Mouse (Mus musculus): ENCODE measurements around the gene Fgfr2. TPM values are rescaled to one million over a fixed set of nuclear protein-coding genes. Genes with fewer than 3 reads are reported as not detected.

The Fgfr2 gene
- polyA plus RNA-seq, 1 experiment from 2014 or later, result 86.9 TPM

- 43% methylated on average over 4 of the region's 4 CpGs for WGBS
- DNase-seq (ENCODE audit: low spot score), result no peak
- Histone ChIP-seq H3K4me2 (ENCODE audit: low read depth) (no peak overlapping the region), H3K4me1 (ENCODE audit: control insufficient read depth, insufficient read depth, low read length) (no peaks in the 10 kb centered on the region), H3K27me3 (ENCODE audit: control insufficient read depth, insufficient read depth, low read length) (no peaks in the 10 kb centered on the region), H3K27ac (ENCODE audit: low read depth, low read length) (no peak overlapping the region), H3K9me3 (ENCODE audit: control insufficient read depth, low read length) (no peaks in the 10 kb centered on the region), H3K4me3 (ENCODE audit: low read depth, low read length) (no peak overlapping the region), H3K9ac (ENCODE audit: low read length) (no peak overlapping the region), H3K36me3 (ENCODE audit: control insufficient read depth, insufficient read depth, low read length) (no peaks in the 10 kb centered on the region)
- no peak for ATAC-seq (ENCODE audit: insufficient read depth, low FRiP score, low TSS enrichment)
Observed at GRCm38 (mm10) chr7:132626174-132626573, 497.0 kb downstream of the Fgfr2 start.

- Histone ChIP-seq H3K27me3 (ENCODE audit: control insufficient read depth, insufficient read depth, low read length) (no peaks in the 10 kb centered on the region), H3K36me3 (ENCODE audit: control insufficient read depth, insufficient read depth, low read length) (no peaks in the 10 kb centered on the region), H3K9me3 (ENCODE audit: control insufficient read depth, low read length) (no peaks in the 10 kb centered on the region), H3K9ac (ENCODE audit: low read length) (no peak overlapping the region), H3K27ac (ENCODE audit: low read depth, low read length) (no peak overlapping the region), H3K4me1 (ENCODE audit: control insufficient read depth, insufficient read depth, low read length) (no peaks in the 10 kb centered on the region), H3K4me2 (ENCODE audit: low read depth) (no peak overlapping the region), H3K4me3 (ENCODE audit: low read depth, low read length) (no peak overlapping the region)
- DNase-seq (ENCODE audit: low spot score) (no peak), ATAC-seq (ENCODE audit: insufficient read depth, low FRiP score, low TSS enrichment) (no peak)
- 69% methylated on average over 10 of the region's 10 CpGs for WGBS
Observed at GRCm38 (mm10) chr7:132624161-132624560, 499.0 kb downstream of the Fgfr2 start.

- 92% methylated on average over 15 of the region's 15 CpGs for WGBS
- Histone ChIP-seq H3K4me3 (ENCODE audit: low read depth, low read length) (no peak overlapping the region), H3K9me3 (ENCODE audit: control insufficient read depth, low read length) (no peaks in the 10 kb centered on the region), H3K27ac (ENCODE audit: low read depth, low read length) (no peak overlapping the region), H3K4me2 (ENCODE audit: low read depth) (no peak overlapping the region), H3K27me3 (ENCODE audit: control insufficient read depth, insufficient read depth, low read length) (no peaks in the 10 kb centered on the region), H3K4me1 (ENCODE audit: control insufficient read depth, insufficient read depth, low read length) (peaks cover 14% of the 10 kb centered on the region), H3K36me3 (ENCODE audit: control insufficient read depth, insufficient read depth, low read length) (no peaks in the 10 kb centered on the region), H3K9ac (ENCODE audit: low read length) (no peak overlapping the region)
- DNase-seq (ENCODE audit: low spot score), result no peak
- no peak for ATAC-seq (ENCODE audit: insufficient read depth, low FRiP score, low TSS enrichment)
Observed at GRCm38 (mm10) chr7:132619975-132620918, 502.9 kb downstream of the Fgfr2 start.

DNA sequence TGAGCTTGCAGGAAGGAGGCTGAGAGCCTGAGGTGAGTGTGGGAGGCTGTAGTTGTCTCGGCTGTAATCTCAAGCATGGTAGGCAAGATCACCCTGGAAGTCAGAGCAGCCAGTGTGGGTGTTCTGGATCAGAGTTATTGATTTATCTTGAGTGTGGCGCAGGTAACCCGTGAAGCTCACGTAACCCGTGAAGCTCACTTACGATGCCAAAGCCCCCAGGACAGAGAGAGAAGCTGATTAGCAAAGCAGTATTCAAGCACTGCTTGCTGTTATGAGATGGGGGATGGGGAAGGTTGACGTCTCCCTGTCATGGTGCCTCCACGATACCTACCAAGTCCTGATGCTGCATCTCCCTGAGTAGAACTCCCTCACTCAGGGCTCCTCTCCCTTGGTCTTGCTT, 503.6 kb downstream of the Fgfr2 start:
- no peak for DNase-seq (ENCODE audit: low spot score)
- no peaks in the 10 kb centered on the region for H3K36me3 ChIP-seq (ENCODE audit: control insufficient read depth, insufficient read depth, low read length)
- H3K9ac ChIP-seq (ENCODE audit: low read length), result no peak overlapping the region
- H3K27me3 ChIP-seq (ENCODE audit: control insufficient read depth, insufficient read depth, low read length), result no peaks in the 10 kb centered on the region
- no peaks in the 10 kb centered on the region for H3K9me3 ChIP-seq (ENCODE audit: control insufficient read depth, low read length)
- no peak for ATAC-seq (ENCODE audit: insufficient read depth, low FRiP score, low TSS enrichment)
- peaks cover 16% of the 10 kb centered on the region for H3K4me1 ChIP-seq (ENCODE audit: control insufficient read depth, insufficient read depth, low read length)
- no peak overlapping the region for H3K27ac ChIP-seq (ENCODE audit: low read depth, low read length)
- WGBS, result 91% methylated on average over 8 of the region's 8 CpGs
- no peak overlapping the region for H3K4me2 ChIP-seq (ENCODE audit: low read depth)
- no peak overlapping the region for H3K4me3 ChIP-seq (ENCODE audit: low read depth, low read length)

- Histone ChIP-seq H3K36me3 (ENCODE audit: control insufficient read depth, insufficient read depth, low read length) (no peaks in the 10 kb centered on the region), H3K9ac (ENCODE audit: low read length) (no peak overlapping the region), H3K4me2 (ENCODE audit: low read depth) (no peak overlapping the region), H3K4me1 (ENCODE audit: control insufficient read depth, insufficient read depth, low read length) (peaks cover 16% of the 10 kb centered on the region), H3K27me3 (ENCODE audit: control insufficient read depth, insufficient read depth, low read length) (no peaks in the 10 kb centered on the region), H3K9me3 (ENCODE audit: control insufficient read depth, low read length) (no peaks in the 10 kb centered on the region), H3K4me3 (ENCODE audit: low read depth, low read length) (no peak overlapping the region), H3K27ac (ENCODE audit: low read depth, low read length) (no peak overlapping the region)
- WGBS, result 82% methylated on average over 5 of the region's 5 CpGs
- DNase-seq (ENCODE audit: low spot score) (no peak), ATAC-seq (ENCODE audit: insufficient read depth, low FRiP score, low TSS enrichment) (no peak)
Observed at GRCm38 (mm10) chr7:132617021-132617564, 506.1 kb downstream of the Fgfr2 start.

GRCm38 (mm10) chr7:132616391-132616790, 506.8 kb downstream of the Fgfr2 start:
- H3K4me3 ChIP-seq (ENCODE audit: low read depth, low read length), result no peak overlapping the region
- H3K4me1 ChIP-seq (ENCODE audit: control insufficient read depth, insufficient read depth, low read length), result peaks cover 16% of the 10 kb centered on the region
- no peaks in the 10 kb centered on the region for H3K27me3 ChIP-seq (ENCODE audit: control insufficient read depth, insufficient read depth, low read length)
- H3K9ac ChIP-seq (ENCODE audit: low read length), result no peak overlapping the region
- no peak overlapping the region for H3K27ac ChIP-seq (ENCODE audit: low read depth, low read length)
- ATAC-seq (ENCODE audit: insufficient read depth, low FRiP score, low TSS enrichment) (no peak), DNase-seq (ENCODE audit: low spot score) (peak; percentile 49)
- no peaks in the 10 kb centered on the region for H3K36me3 ChIP-seq (ENCODE audit: control insufficient read depth, insufficient read depth, low read length)
- H3K9me3 ChIP-seq (ENCODE audit: control insufficient read depth, low read length), result no peaks in the 10 kb centered on the region
- WGBS, result 8% methylated on average over 6 of the region's 6 CpGs
- no peak overlapping the region for H3K4me2 ChIP-seq (ENCODE audit: low read depth)

- peaks cover 17% of the 10 kb centered on the region for H3K4me1 ChIP-seq (ENCODE audit: control insufficient read depth, insufficient read depth, low read length)
- WGBS, result 9% methylated on average over 3 of the region's 3 CpGs
- H3K27me3 ChIP-seq (ENCODE audit: control insufficient read depth, insufficient read depth, low read length), result no peaks in the 10 kb centered on the region
- no peaks in the 10 kb centered on the region for H3K9me3 ChIP-seq (ENCODE audit: control insufficient read depth, low read length)
- H3K4me3 ChIP-seq (ENCODE audit: low read depth, low read length), result no peak overlapping the region
- ATAC-seq (ENCODE audit: insufficient read depth, low FRiP score, low TSS enrichment) (no peak), DNase-seq (ENCODE audit: low spot score) (no peak)
- no peak overlapping the region for H3K9ac ChIP-seq (ENCODE audit: low read length)
- H3K36me3 ChIP-seq (ENCODE audit: control insufficient read depth, insufficient read depth, low read length), result no peaks in the 10 kb centered on the region
- no peak overlapping the region for H3K27ac ChIP-seq (ENCODE audit: low read depth, low read length)
- no peak overlapping the region for H3K4me2 ChIP-seq (ENCODE audit: low read depth)
Observed at GRCm38 (mm10) chr7:132615346-132615745, 507.8 kb downstream of the Fgfr2 start.

- 96% methylated on average over 8 of the region's 8 CpGs for WGBS
- H3K9ac ChIP-seq (ENCODE audit: low read length), result no peak overlapping the region
- ATAC-seq (ENCODE audit: insufficient read depth, low FRiP score, low TSS enrichment) (no peak), DNase-seq (ENCODE audit: low spot score) (no peak)
- peaks cover 18% of the 10 kb centered on the region for H3K4me1 ChIP-seq (ENCODE audit: control insufficient read depth, insufficient read depth, low read length)
- no peak overlapping the region for H3K4me2 ChIP-seq (ENCODE audit: low read depth)
- no peaks in the 10 kb centered on the region for H3K9me3 ChIP-seq (ENCODE audit: control insufficient read depth, low read length)
- no peak overlapping the region for H3K27ac ChIP-seq (ENCODE audit: low read depth, low read length)
- H3K27me3 ChIP-seq (ENCODE audit: control insufficient read depth, insufficient read depth, low read length), result no peaks in the 10 kb centered on the region
- no peak overlapping the region for H3K4me3 ChIP-seq (ENCODE audit: low read depth, low read length)
- no peaks in the 10 kb centered on the region for H3K36me3 ChIP-seq (ENCODE audit: control insufficient read depth, insufficient read depth, low read length)
Observed at GRCm38 (mm10) chr7:132611530-132611929, 511.6 kb downstream of the Fgfr2 start.
